Mouse (Mus musculus) ES-E14 (cell line): ENCODE measurements at regions not wholly inside any gene's neighbourhood (a gene's known extent, or its start where the extent isn't known, plus 50 kb on each side); places are given as distances from the start of the nearest gene placed in this dataset.

Experiments used
- DNase-seq: peaks from one replicate; pipeline ENCODE4 v3.0.0-alpha.2; 2013; ENCODE audit warnings: low read depth, low spot score
- H3K27ac ChIP-seq: 2 replicates; pipeline ENCODE4 v1.5.1; 2012; ENCODE audit warnings: low read depth, mild to moderate bottlenecking, low read length, moderate library complexity, mixed read lengths; ENCODE audit not compliant: poor library complexity, insufficient read depth, severe bottlenecking
- H3K36me3 ChIP-seq: 2 replicates; pipeline ENCODE4 v1.6.1; 2012; ENCODE audit warnings: mild to moderate bottlenecking, low read length, moderate library complexity, mixed read lengths; ENCODE audit not compliant: control insufficient read depth, poor library complexity, insufficient read depth, severe bottlenecking
- H3K4me1 ChIP-seq, 2 experiments: fragments of 150-350 bp in 1 of 2; sonication (generic) in 1 of 2; 2 replicates each; pipeline ENCODE4 v1.6.1; 2012; ENCODE audit warnings: low read length in 2 of 2, mild to moderate bottlenecking in 1 of 2, mixed read lengths in 1 of 2; ENCODE audit not compliant: control insufficient read depth in 2 of 2, insufficient read depth in 2 of 2, poor library complexity in 1 of 2
- H3K4me3 ChIP-seq, 2 experiments: fragments of 150-350 bp in 1 of 2; sonication (generic) in 1 of 2; 2 replicates each; pipeline ENCODE4 v1.5.1; 2012; ENCODE audit warnings: low read length in 2 of 2, low read depth in 1 of 2, mild to moderate bottlenecking in 1 of 2, mixed read lengths in 1 of 2; ENCODE audit not compliant: insufficient read depth in 1 of 2, poor library complexity in 1 of 2, severe bottlenecking in 1 of 2
- H3K9ac ChIP-seq: 2 replicates; pipeline ENCODE4 v1.6.1; 2012; ENCODE audit warnings: low read depth, mild to moderate bottlenecking, low read length, mixed read lengths; ENCODE audit not compliant: poor library complexity, insufficient read depth, severe bottlenecking
- H3K9me3 ChIP-seq: fragments of 150-350 bp; sonication (generic); 2 replicates; pipeline ENCODE4 v1.6.1; 2012; ENCODE audit warnings: low read depth, mild to moderate bottlenecking, low read length; ENCODE audit not compliant: control insufficient read depth, insufficient read depth
- CHD2 ChIP-seq: IDR thresholded peaks from 2 replicates; pipeline ENCODE4 v1.6.1; 2014; ENCODE audit warnings: mild to moderate bottlenecking, low read depth, low read length, inconsistent platforms
- HCFC1 ChIP-seq: IDR thresholded peaks from 2 replicates; pipeline ENCODE4 v1.6.1; 2012; ENCODE audit warnings: low read length, inconsistent platforms, borderline replicate concordance; ENCODE audit not compliant: insufficient read depth
- MAFK ChIP-seq: IDR thresholded peaks from 2 replicates; pipeline ENCODE4 v1.6.1; 2014; ENCODE audit warnings: mild to moderate bottlenecking, low read depth, low read length, inconsistent platforms; ENCODE audit not compliant: insufficient read depth
- ZC3H11A ChIP-seq: IDR thresholded peaks from 2 replicates; pipeline ENCODE4 v1.6.1; 2012; ENCODE audit warnings: low read depth, mild to moderate bottlenecking, inconsistent platforms, low read length, borderline replicate concordance
- ZNF384 ChIP-seq: IDR thresholded peaks from 2 replicates; pipeline ENCODE4 v1.6.1; 2012; ENCODE audit warnings: low read depth, low read length, inconsistent platforms
- in situ Hi-C, 2 experiments: fragments of 600-800 bp; cut with MboI; formaldehyde crosslinking; loops; one replicate each; pipeline ENCODE4 v1.15.1; 2025; ENCODE audit warnings: low sequenced_read_pairs in 2 of 2, inconsistent platforms in 1 of 2; ENCODE audit not compliant: unreplicated experiment in 2 of 2

GRCm38 (mm10) chr17:69770046-69770445 is 198.8 kb upstream of the Dlgap1 start:
- H3K9ac ChIP-seq = no peak overlapping the region
- no peak for DNase-seq
- no peaks in the 10 kb centered on the region for H3K4me1 ChIP-seq
- no peaks in the 10 kb centered on the region for H3K36me3 ChIP-seq
- H3K4me3 ChIP-seq = no peak overlapping the region
- H3K27ac ChIP-seq = no peak overlapping the region
- in situ Hi-C loops = no loop called here
- TF ChIP-seq HCFC1 (no peak), MAFK (no peak), ZNF384 (no peak), ZC3H11A (no peak), CHD2 (no peak)
- no peaks in the 10 kb centered on the region for H3K9me3 ChIP-seq

- no peak overlapping the region for H3K27ac ChIP-seq
- H3K36me3 ChIP-seq = no peaks in the 10 kb centered on the region
- no peaks in the 10 kb centered on the region for H3K9me3 ChIP-seq
- TF ChIP-seq ZNF384 (no peak), ZC3H11A (no peak), HCFC1 (no peak), CHD2 (no peak), MAFK (no peak)
- H3K4me3 ChIP-seq = no peak overlapping the region
- in situ Hi-C loops = no loop called here
- H3K4me1 ChIP-seq = peaks cover under 1 to 2% of the 10 kb centered on the region in 2 experiments; a peak in 1 of 4 replicates
- no peak overlapping the region for H3K9ac ChIP-seq
- DNase-seq = no peak
These were observed 187.7 kb upstream of the Dlgap1 start for GRCm38 (mm10) chr17:69781201-69781600.

GRCm38 (mm10) chr17:69786985-69787384 is 181.9 kb upstream of the Dlgap1 start:
- in situ Hi-C loops = no loop called here
- no peaks in the 10 kb centered on the region for H3K9me3 ChIP-seq
- H3K9ac ChIP-seq = no peak overlapping the region
- H3K36me3 ChIP-seq = no peaks in the 10 kb centered on the region
- H3K4me1 ChIP-seq = peaks cover 2 to 10% of the 10 kb centered on the region in 2 experiments; a peak in 2 of 4 replicates
- peak overlapping the region; percentile 15; the same call in 1 of the 2 replicates for H3K27ac ChIP-seq
- TF ChIP-seq HCFC1 (no peak), MAFK (no peak), ZNF384 (no peak), ZC3H11A (no peak), CHD2 (peak; percentile 54)
- DNase-seq = peak; percentile 59
- no peak overlapping the region for H3K4me3 ChIP-seq

- TF ChIP-seq HCFC1 (no peak), ZNF384 (no peak), CHD2 (no peak), MAFK (no peak), ZC3H11A (no peak)
- H3K27ac ChIP-seq = no peak overlapping the region
- H3K9ac ChIP-seq = no peak overlapping the region
- DNase-seq = no peak
- in situ Hi-C loops = no loop called here
- H3K4me3 ChIP-seq = no peak overlapping the region
- no peaks in the 10 kb centered on the region for H3K4me1 ChIP-seq
- H3K9me3 ChIP-seq = no peaks in the 10 kb centered on the region
- no peaks in the 10 kb centered on the region for H3K36me3 ChIP-seq
These were observed 147.4 kb upstream of the Dlgap1 start for GRCm38 (mm10) chr17:69821473-69821872.

- Histone ChIP-seq H3K4me1 (no peaks in the 10 kb centered on the region), H3K9ac (no peak overlapping the region), H3K4me3 (no peak overlapping the region), H3K27ac (no peak overlapping the region), H3K9me3 (no peaks in the 10 kb centered on the region), H3K36me3 (no peaks in the 10 kb centered on the region)
- in situ Hi-C loops = no loop called here
- DNase-seq = no peak
- TF ChIP-seq HCFC1 (no peak), ZNF384 (no peak), MAFK (no peak), ZC3H11A (no peak), CHD2 (no peak)
These were observed 147.0 kb upstream of the Dlgap1 start for GRCm38 (mm10) chr17:69821901-69822300.
